ENCODE assay signal across 12 mouse cellular contexts in genomic region chr1:57339156-57339796, GRCm38 (mm10). TPM values are rescaled to one million over a fixed set of nuclear protein-coding genes. Genes with fewer than 3 reads are reported as not detected.
DNase-seq lines count a peak whose midpoint lies in the region; ATAC-seq and TF ChIP-seq lines count a peak whose summit lies in the region.
"Had no signal": no experiment of that assay in that cellular context is flagged by ENCODE, and none has a peak within 500 bp of the region (broad histone marks: within the 10 kb centered on the region; RNA-seq: fewer than 3 reads in every experiment).

No protein-coding gene starts in this region.

- TF ChIP-seq CTCF in forebrain, postnatal 0 days (IDR thresholded peaks at IDR 0.05; ENCODE audit: low read depth) = peak; percentile 61
- peak; percentile 19; the same call in 1 of the 2 replicates for TF ChIP-seq CTCF in lung, adult 2 months (IDR thresholded peaks at IDR 0.05; ENCODE audit: insufficient read depth, low read length)

- no peak for TF ChIP-seq POLR2A in lung, adult 2 months (IDR thresholded peaks at IDR 0.05; ENCODE audit: borderline replicate concordance, extremely low read depth, low read depth, low read length)

- peak; percentile 67 for DNase-seq in forebrain, postnatal 0 days
- no peak for DNase-seq in forebrain, embryonic 11.5 days (ENCODE audit: low spot score)
- no peak for DNase-seq in lung, adult 2 months
- no peak for DNase-seq in lung, postnatal 25 days (ENCODE audit: low spot score)
- DNase-seq in c-Kit-positive CD71-positive TER-119-positive erythroid progenitor cells, embryonic 14.5 days (ENCODE audit: low spot score) = peak; percentile 3
- peak; percentile 14 for DNase-seq in splenic B cell, adult 2 months (ENCODE audit: low read depth, low spot score)
- DNase-seq in spleen, postnatal 36 days (ENCODE audit: low spot score in 2 of 2) = no peak
- DNase-seq in spleen, postnatal 10 days (ENCODE audit: low spot score in 2 of 2) = no peak
- DNase-seq: cerebellum, adult 9-11 months; gastrocnemius, postnatal 14 days; kidney, adult 11 months had no signal

- no peak overlapping the region for H3K27ac ChIP-seq in forebrain, postnatal 0 days (ENCODE audit: low read depth, low read length)
- H3K27ac ChIP-seq in forebrain, embryonic 11.5 days (ENCODE audit: low read depth, low read length) = no peak overlapping the region
- H3K27ac ChIP-seq: limb, embryonic 15.5 days had no signal

- H3K4me1 ChIP-seq in forebrain, postnatal 0 days (ENCODE audit: insufficient read depth) = no peaks in the 10 kb centered on the region; the same call in 1 of the 2 replicates
- peaks cover 4% of the 10 kb centered on the region; the same call in 1 of the 2 replicates for H3K4me1 ChIP-seq in forebrain, embryonic 11.5 days (replicated peaks; ENCODE audit: control insufficient read depth, insufficient read depth, low read length)
- no peaks in the 10 kb centered on the region for H3K4me1 ChIP-seq in lung, adult 2 months (ENCODE audit: control insufficient read depth, insufficient read depth, low read length)
- H3K4me1 ChIP-seq: limb, embryonic 15.5 days had no signal

- no peak overlapping the region for H3K4me2 ChIP-seq in forebrain, postnatal 0 days (ENCODE audit: low read depth)
- no peak overlapping the region for H3K4me2 ChIP-seq in forebrain, embryonic 11.5 days (ENCODE audit: low read depth, low read length, severe bottlenecking)
- H3K4me2 ChIP-seq: limb, embryonic 15.5 days had no signal

- ATAC-seq in forebrain, postnatal 0 days = no peak
- ATAC-seq in forebrain, embryonic 11.5 days (replicated peaks; ENCODE audit: low FRiP score) = no peak

- no peaks in the 10 kb centered on the region for H3K27me3 ChIP-seq in forebrain, postnatal 0 days (ENCODE audit: insufficient read depth, low read length)
- H3K27me3 ChIP-seq in forebrain, embryonic 11.5 days (ENCODE audit: control insufficient read depth, insufficient read depth, low read length) = no peaks in the 10 kb centered on the region
- H3K27me3 ChIP-seq in splenic B cell, adult 2 months (ENCODE audit: control insufficient read depth, insufficient read depth, low read length, poor library complexity, severe bottlenecking) = no peaks in the 10 kb centered on the region

- WGBS in forebrain, postnatal 0 days = 54% methylated on average over 14 of the region's 14 CpGs
- 61% methylated on average over 14 of the region's 14 CpGs for WGBS in forebrain, embryonic 11.5 days
- WGBS in lung, adult 2 months = 39% methylated on average over 14 of the region's 14 CpGs

- H3K4me3 ChIP-seq in forebrain, postnatal 0 days (ENCODE audit: low read depth, low read length) = no peak overlapping the region
- H3K4me3 ChIP-seq in forebrain, embryonic 11.5 days (ENCODE audit: low read depth, low read length) = no peak overlapping the region
- no peak overlapping the region for H3K4me3 ChIP-seq in lung, adult 2 months (replicated peaks; ENCODE audit: extremely low read depth, low read depth, low read length)
- H3K4me3 ChIP-seq: limb, embryonic 15.5 days had no signal

- no peak overlapping the region for H3K9ac ChIP-seq in forebrain, postnatal 0 days
- no peak overlapping the region for H3K9ac ChIP-seq in forebrain, embryonic 11.5 days (ENCODE audit: low read length)
- H3K9ac ChIP-seq: limb, embryonic 15.5 days had no signal

- no peaks in the 10 kb centered on the region for H3K9me3 ChIP-seq in forebrain, postnatal 0 days (ENCODE audit: low read length)
- H3K9me3 ChIP-seq in forebrain, embryonic 11.5 days (ENCODE audit: control insufficient read depth, low read length) = no peaks in the 10 kb centered on the region
- H3K9me3 ChIP-seq: limb, embryonic 15.5 days had no signal

- H3K36me3 ChIP-seq in forebrain, postnatal 0 days (ENCODE audit: insufficient read depth) = no peaks in the 10 kb centered on the region
- H3K36me3 ChIP-seq in forebrain, embryonic 11.5 days (ENCODE audit: control insufficient read depth, insufficient read depth, low read length) = no peaks in the 10 kb centered on the region
- no peaks in the 10 kb centered on the region for H3K36me3 ChIP-seq in splenic B cell, adult 2 months (ENCODE audit: control insufficient read depth, insufficient read depth, low read length, poor library complexity, severe bottlenecking)
- H3K36me3 ChIP-seq: limb, embryonic 15.5 days had no signal

RNA-seq across cellular contexts. Expression of gene 1700066M21Rik, which starts 38.1 kb away (rescaled TPM):
- 29.3 and 33.4 TPM in 2 replicates for total RNA-seq in forebrain, postnatal 0 days (2014; rRNA removed)
- 26.4 and 26.7 TPM in 2 replicates for polyA plus RNA-seq in forebrain, postnatal 0 days (2015; fragmentation: Nextera tagmentation; extraction: Ambion mirVana)
- polyA plus RNA-seq in forebrain, embryonic 11.5 days (2014; fragmentation: Nextera tagmentation; extraction: Ambion mirVana) = 12.9 and 14.2 TPM in 2 replicates
- 6.8 and 16.0 TPM in 2 replicates for polyA plus RNA-seq in lung, adult 2 months (2012; rRNA removed)

Comparison
In these comparisons a context has a peak if more than half of its experiments do, and no peak if none do; other contexts are left out.
1. DNase-seq: peak in forebrain, postnatal 0 days (single experiment), c-Kit-positive CD71-positive TER-119-positive erythroid progenitor cells, embryonic 14.5 days (single experiment) and splenic B cell, adult 2 months (single experiment); none in forebrain, embryonic 11.5 days (single experiment), lung, adult 2 months (single experiment), lung, postnatal 25 days (single experiment), spleen, postnatal 36 days (0 of 2) and spleen, postnatal 10 days (0 of 2).